Mouse (Mus musculus) intestine, embryonic 14.5 days (tissue): ENCODE results near the gene Selplg. TPM values are rescaled to one million over a fixed set of nuclear protein-coding genes. Genes with fewer than 3 reads are reported as not detected.
A peak's percentile ranks its signal among the peaks of the same experiment; 100 is the strongest.

ENCODE experiments used
- ATAC-seq: fragments of 200-750 bp; cut with Nextera tagmentation; replicated peaks from 2 replicates; pipeline ENCODE4 v1.8.0; 2017; ENCODE audit warnings: low read depth, moderate number of reproducible peaks, moderate TSS enrichment, moderate library complexity; ENCODE audit not compliant: low FRiP score, low TSS enrichment
- DNase-seq: peaks from one replicate; pipeline ENCODE4 v3.0.0-alpha.2; 2018; ENCODE audit warnings: low spot score
- H3K27ac ChIP-seq: fragments of 300-500 bp; sonication (generic); 2 replicates; pipeline ENCODE4 v1.5.1; 2014; ENCODE audit warnings: low read depth, mild to moderate bottlenecking, control low read depth
- H3K27me3 ChIP-seq: fragments of 300-500 bp; sonication (generic); replicated peaks from 2 replicates; pipeline ENCODE4 v1.6.1; 2014; ENCODE audit warnings: low read length, control low read depth; ENCODE audit not compliant: control insufficient read depth, insufficient read depth
- H3K36me3 ChIP-seq: fragments of 300-500 bp; sonication (generic); 2 replicates; pipeline ENCODE4 v1.6.1; 2014; ENCODE audit warnings: low read length, control low read depth; ENCODE audit not compliant: control insufficient read depth, insufficient read depth
- H3K4me1 ChIP-seq: fragments of 300-500 bp; sonication (generic); replicated peaks from 2 replicates; pipeline ENCODE4 v1.6.1; 2014; ENCODE audit warnings: low read length, control low read depth, mixed read lengths; ENCODE audit not compliant: control insufficient read depth, insufficient read depth
- H3K4me2 ChIP-seq: fragments of 300-500 bp; sonication (generic); 2 replicates; pipeline ENCODE4 v1.6.1; 2014; ENCODE audit warnings: low read length
- H3K4me3 ChIP-seq: fragments of 300-500 bp; sonication (generic); 2 replicates; pipeline ENCODE4 v1.5.1; 2014; ENCODE audit warnings: low read depth, low read length, control low read depth, mixed read lengths
- H3K9ac ChIP-seq: fragments of 300-500 bp; sonication (generic); 2 replicates; pipeline ENCODE4 v1.6.1; 2014; ENCODE audit warnings: mild to moderate bottlenecking, low read length
- H3K9me3 ChIP-seq: fragments of 300-500 bp; sonication (generic); 2 replicates; pipeline ENCODE4 v1.6.1; 2016; ENCODE audit warnings: low read length, control low read depth; ENCODE audit not compliant: control insufficient read depth
- WGBS: fragments of 180-500 bp; shearing (Covaris S2); extraction: QIAGEN DNeasy Blood & Tissue Kit; methylation state at CpG from one replicate; pipeline ENCODE4 v1.1.7; 2014; 5-methylcytosine and 5-hydroxymethylcytosine counted together
- polyA plus RNA-seq: library from polyadenylated mRNA; unstranded; fragments of >200 nt; fragmentation: Nextera tagmentation; extraction: Ambion mirVana; gene quantifications from 2 replicates; pipeline ENCODE4 v1.2.1, GENCODE M21; 2014

Selplg gene
- polyA plus RNA-seq, 1 experiment from 2014 or later = 4.0 TPM

DNA sequence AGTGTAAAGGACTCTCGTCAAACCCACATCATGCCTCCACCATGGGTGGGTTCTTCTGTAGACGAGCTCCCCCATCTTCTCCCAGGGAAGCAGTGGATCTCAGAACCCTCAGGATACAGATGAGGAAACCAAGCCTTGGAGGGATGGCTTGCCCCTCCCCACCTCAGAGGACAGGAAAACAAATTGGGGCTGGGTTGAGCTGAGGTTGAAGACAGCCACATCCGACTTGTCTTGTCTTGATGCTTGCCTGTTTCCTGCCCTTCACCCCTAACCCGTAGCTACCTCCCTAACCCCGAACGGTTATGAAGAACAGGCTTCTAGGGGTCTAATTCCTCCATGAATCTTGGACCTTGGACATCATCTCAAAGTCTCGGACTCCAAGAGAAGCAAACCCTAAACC is 6.9 kb downstream of the Selplg start:
- Histone ChIP-seq H3K27me3 (no peaks in the 10 kb centered on the region), H3K27ac (no peak overlapping the region), H3K4me3 (no peak overlapping the region), H3K9ac (no peak overlapping the region), H3K36me3 (no peaks in the 10 kb centered on the region), H3K4me1 (no peaks in the 10 kb centered on the region), H3K9me3 (no peaks in the 10 kb centered on the region), H3K4me2 (no peak overlapping the region)
- DNase-seq (no peak), ATAC-seq (no peak)
- 78% methylated on average over 7 of the region's 7 CpGs for WGBS

DNA sequence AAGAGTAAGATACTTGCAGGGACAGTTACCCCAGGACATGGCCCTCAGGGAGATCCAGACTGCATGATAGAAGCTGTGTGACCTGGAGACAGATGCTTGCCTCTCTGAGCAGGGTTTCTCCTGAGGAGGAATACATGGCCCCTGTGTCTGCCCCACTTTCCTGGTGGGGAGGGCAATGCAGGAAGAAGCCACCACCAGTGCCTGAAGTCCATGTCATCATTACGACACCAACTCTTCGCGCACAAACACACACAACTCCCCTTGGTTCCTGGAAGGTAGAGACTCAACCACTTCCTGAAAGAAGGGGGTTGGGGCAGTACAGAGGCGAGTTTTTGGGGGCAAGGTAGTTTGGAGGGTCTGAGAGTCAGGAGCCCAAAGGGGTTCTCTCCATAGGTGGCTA is 8.2 kb downstream of the Selplg start:
- H3K27ac ChIP-seq = no peak overlapping the region
- WGBS = 88% methylated on average over 4 of the region's 4 CpGs
- no peak overlapping the region for H3K9ac ChIP-seq
- DNase-seq = no peak
- H3K27me3 ChIP-seq = no peaks in the 10 kb centered on the region
- H3K4me3 ChIP-seq = no peak overlapping the region
- no peaks in the 10 kb centered on the region for H3K4me1 ChIP-seq
- H3K36me3 ChIP-seq = no peaks in the 10 kb centered on the region
- H3K9me3 ChIP-seq = no peaks in the 10 kb centered on the region
- no peak overlapping the region for H3K4me2 ChIP-seq
- no peak for ATAC-seq

DNA sequence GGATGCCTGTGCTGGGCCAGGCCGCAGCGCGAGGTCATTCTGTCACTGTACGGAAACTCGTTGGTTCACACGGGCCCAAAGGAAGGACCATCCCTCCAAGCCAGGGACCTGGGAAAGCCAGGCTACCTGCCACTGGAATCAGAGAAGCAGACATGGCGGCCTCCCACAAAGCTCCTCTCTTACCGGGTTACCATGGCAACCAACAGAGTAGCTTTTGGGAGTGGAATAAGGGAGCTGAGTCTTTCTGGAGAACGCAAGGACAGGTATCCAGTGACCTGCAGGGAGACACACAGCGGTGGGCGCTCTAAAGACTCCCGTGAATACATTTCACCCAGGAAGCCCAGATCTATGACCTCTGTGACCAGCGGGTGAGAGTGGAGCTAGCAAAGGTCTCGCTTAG is 13.9 kb downstream of the Selplg start:
- Histone ChIP-seq H3K4me2 (no peak overlapping the region), H3K27me3 (no peaks in the 10 kb centered on the region; the same call in 1 of the 2 replicates)
- 62% methylated on average over 14 of the region's 14 CpGs for WGBS

DNA sequence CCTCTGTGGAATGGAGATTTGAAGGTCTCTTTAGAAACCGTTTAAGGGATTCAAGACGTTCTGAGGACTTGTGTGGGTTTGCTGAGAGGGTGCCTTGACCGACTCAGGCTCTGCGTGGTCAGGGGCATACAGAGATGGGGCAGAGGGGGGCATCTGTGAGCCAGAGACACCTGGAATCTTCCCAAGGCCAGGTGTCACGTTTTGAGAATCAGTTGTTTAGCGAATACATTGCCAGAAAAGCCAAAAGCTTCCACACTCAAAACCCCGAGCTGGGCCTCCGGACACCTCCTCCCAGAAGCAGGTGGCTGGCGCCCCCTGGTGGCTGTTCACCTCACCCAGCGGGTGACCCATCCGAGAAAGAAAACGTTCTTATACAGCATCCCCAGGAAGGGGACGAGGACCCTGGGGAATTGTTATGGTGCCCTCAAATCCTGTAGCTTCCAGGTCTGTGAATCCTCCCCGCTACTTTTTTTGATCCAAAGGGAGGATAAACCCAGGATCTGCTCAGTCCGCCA is 16.7 kb downstream of the Selplg start:
- ATAC-seq (0 out of 2 replicates have a peak, but pooled peaks have one; percentile 54), DNase-seq (peak; percentile 96)
- Histone ChIP-seq H3K9me3 (peaks cover 7% of the 10 kb centered on the region; the same call in 1 of the 2 replicates), H3K27ac (no peak overlapping the region), H3K27me3 (no peaks in the 10 kb centered on the region; the same call in 1 of the 2 replicates), H3K9ac (no peak overlapping the region), H3K4me2 (peak overlapping the region; percentile 7; the same call in 1 of the 2 replicates), H3K4me3 (no peak overlapping the region), H3K36me3 (no peaks in the 10 kb centered on the region), H3K4me1 (no peaks in the 10 kb centered on the region)
- WGBS = 12% methylated on average over 15 of the region's 15 CpGs

More for the DNA sequence above, 13.9 kb downstream of the Selplg start:
- H3K27ac ChIP-seq = no peak overlapping the region
- H3K36me3 ChIP-seq = no peaks in the 10 kb centered on the region
- DNase-seq = no peak
- no peak overlapping the region for H3K4me3 ChIP-seq
- ATAC-seq = no peak
- no peaks in the 10 kb centered on the region for H3K4me1 ChIP-seq
- no peak overlapping the region for H3K9ac ChIP-seq
- H3K9me3 ChIP-seq = no peaks in the 10 kb centered on the region

DNA sequence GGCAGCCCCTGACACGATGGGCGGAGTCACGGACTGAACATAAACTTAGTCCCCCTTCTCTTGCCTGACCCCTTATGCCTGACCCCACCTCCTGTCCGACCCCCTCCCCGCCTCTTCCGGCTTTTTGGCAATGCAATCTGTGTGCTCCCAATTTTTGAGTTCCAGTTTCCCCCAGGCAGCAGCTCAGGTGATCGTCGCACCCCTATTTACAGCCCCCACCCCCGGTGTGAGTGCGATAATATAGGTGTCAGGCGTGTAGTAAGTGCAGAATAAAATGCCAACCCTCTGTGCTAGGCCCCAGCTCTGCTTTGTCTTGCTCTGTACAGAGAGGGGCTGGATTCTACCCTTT is 17.4 kb downstream of the Selplg start:
- H3K9me3 ChIP-seq = peaks cover 7% of the 10 kb centered on the region; the same call in 1 of the 2 replicates
- H3K27ac ChIP-seq = no peak overlapping the region
- ATAC-seq = no peak
- H3K9ac ChIP-seq = no peak overlapping the region
- no peaks in the 10 kb centered on the region; the same call in 1 of the 2 replicates for H3K27me3 ChIP-seq
- no peaks in the 10 kb centered on the region for H3K36me3 ChIP-seq
- DNase-seq = no peak
- H3K4me2 ChIP-seq = no peak overlapping the region
- 60% methylated on average over 11 of the region's 11 CpGs for WGBS
- H3K4me3 ChIP-seq = no peak overlapping the region
- no peaks in the 10 kb centered on the region for H3K4me1 ChIP-seq

DNA sequence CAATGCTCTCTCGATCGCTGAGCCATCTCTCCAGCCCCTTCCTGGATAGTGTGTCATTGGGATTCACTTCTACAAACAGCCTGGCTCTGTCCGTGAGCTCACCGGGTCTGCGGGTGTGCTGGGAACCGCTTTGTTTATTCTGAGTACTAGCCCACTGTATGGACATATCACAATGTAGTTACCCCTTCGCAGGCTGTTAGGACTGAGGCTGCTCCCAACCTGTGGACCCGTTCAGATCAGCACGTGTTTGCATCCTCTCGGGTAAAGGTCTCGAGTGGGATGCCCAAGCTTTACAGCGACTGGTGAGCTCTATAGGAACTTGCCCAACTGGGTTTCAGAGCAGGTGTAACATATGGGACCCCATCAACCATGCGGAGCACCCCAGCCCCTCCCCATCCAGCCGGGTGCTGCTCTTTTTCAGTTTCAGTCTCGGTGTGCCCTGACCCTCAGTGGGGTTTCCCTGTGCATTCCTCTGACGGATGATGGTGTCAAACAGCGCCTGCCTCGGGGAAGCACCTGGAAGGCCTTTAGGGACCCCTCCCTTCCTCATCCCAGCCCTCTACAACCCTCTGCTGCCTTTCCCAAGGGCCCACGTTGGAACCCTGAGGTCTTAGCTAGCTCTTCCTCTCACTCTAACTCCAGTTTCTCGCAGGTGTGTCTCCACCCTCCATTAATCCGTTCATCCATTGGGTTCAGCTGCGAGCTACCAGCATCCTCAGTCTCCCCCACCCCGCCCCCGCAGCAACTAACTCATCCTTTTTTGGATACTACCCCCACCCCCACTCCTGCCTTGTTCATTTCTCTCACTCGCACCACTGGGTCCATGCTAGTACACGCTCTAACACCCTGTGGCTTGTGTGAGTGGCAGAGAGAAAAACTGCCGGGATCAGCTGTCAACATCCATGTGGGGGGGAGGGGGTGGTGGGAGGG is 18.1 kb downstream of the Selplg start:
- Histone ChIP-seq H3K4me3 (no peak overlapping the region), H3K27ac (no peak overlapping the region), H3K36me3 (no peaks in the 10 kb centered on the region), H3K9ac (no peak overlapping the region), H3K27me3 (no peaks in the 10 kb centered on the region; the same call in 1 of the 2 replicates), H3K4me1 (no peaks in the 10 kb centered on the region), H3K4me2 (no peak overlapping the region), H3K9me3 (peaks cover 7% of the 10 kb centered on the region; the same call in 1 of the 2 replicates)
- no peak for ATAC-seq
- no peak for DNase-seq
- 39% methylated on average over 27 of the region's 27 CpGs for WGBS

DNA sequence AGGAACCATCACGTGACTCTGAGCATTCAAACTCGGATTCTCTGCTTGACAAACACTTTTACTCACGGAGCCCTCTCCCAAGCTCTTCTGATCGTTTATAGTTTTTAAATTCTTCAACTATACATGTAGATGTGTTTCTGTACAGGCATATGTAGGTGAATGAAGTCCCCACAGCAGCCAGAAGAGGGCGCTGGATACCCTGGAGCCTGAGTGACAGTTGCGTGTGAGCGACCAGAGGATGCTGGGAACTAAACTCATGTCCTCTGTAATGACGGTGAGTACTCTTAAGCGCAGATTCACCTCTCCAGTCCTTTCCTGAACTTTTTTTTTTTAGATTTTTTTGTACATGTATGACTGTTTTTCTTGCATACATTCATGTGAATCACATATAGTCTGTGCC is 18.8 kb downstream of the Selplg start:
- H3K9ac ChIP-seq = no peak overlapping the region
- DNase-seq = no peak

DNA sequence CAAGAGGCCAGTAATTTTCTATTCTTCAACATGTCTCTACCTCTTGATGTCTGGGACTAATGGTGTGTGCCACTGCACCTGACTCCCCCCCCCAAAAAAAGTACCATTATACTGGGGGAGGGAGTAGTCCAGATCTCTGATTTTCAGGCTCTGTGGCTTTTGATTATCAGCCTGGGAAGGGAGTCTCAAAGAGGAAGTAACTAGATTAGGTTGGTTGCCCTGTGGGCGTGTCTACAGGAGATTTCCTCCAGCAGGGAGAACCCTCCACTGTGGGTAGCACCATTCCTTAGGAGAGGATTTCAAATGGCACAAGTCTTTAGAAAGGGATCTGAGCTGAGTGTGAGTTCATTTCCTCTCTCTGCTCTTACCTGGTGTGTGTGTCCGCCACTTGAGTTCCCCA is 19.8 kb downstream of the Selplg start:
- Histone ChIP-seq H3K4me3 (no peak overlapping the region), H3K36me3 (no peaks in the 10 kb centered on the region), H3K9ac (no peak overlapping the region), H3K4me2 (no peak overlapping the region), H3K9me3 (peaks cover 7% of the 10 kb centered on the region; the same call in 1 of the 2 replicates), H3K4me1 (peaks cover 3% of the 10 kb centered on the region), H3K27me3 (no peaks in the 10 kb centered on the region; the same call in 1 of the 2 replicates), H3K27ac (no peak overlapping the region)
- no peak for ATAC-seq
- DNase-seq = no peak
- 79% methylated on average over 2 of the region's 2 CpGs for WGBS

More for the DNA sequence above, 18.8 kb downstream of the Selplg start:
- 21% methylated on average over 9 of the region's 9 CpGs for WGBS
- Histone ChIP-seq H3K4me1 (no peaks in the 10 kb centered on the region), H3K4me2 (no peak overlapping the region), H3K9me3 (peaks cover 7% of the 10 kb centered on the region; the same call in 1 of the 2 replicates), H3K27ac (no peak overlapping the region), H3K4me3 (no peak overlapping the region), H3K27me3 (no peaks in the 10 kb centered on the region; the same call in 1 of the 2 replicates), H3K36me3 (no peaks in the 10 kb centered on the region)
- ATAC-seq = no peak
